Mouse (Mus musculus): Measurements from ENCODE around the gene Mrtfa.

DNA sequence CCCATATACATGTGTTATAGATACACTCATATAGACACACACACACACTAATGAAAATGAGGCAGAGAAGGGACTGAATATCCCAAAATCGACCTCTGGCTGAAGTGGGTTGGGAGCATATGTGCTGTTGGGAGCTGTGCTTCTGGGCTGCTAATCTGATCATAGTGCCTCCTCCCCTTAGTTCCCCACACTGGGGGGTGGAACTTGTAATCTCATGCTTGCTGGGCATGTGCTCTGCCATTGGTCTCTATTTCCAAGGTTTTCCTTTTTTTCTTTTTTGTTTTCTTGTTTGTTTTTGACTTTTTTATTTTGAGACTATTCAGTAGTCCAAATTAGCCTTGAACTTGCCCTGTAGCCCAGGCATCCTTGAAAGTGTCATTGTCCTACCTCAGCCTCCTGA lies 202.2 kb downstream of the Mrtfa start:
- TF ChIP-seq CTCF (IDR thresholded peaks at IDR 0.05; ENCODE audit: control insufficient read depth, insufficient read depth, low read length) (no peak), POLR2A (IDR thresholded peaks at IDR 0.05; ENCODE audit: borderline replicate concordance, control insufficient read depth, low read depth, low read length) (no peak)
